Mouse (Mus musculus): Measurements from ENCODE around the gene Gm6525. TPM values are rescaled to one million over a fixed set of nuclear protein-coding genes. Genes with fewer than 3 reads are reported as not detected.

Gene Gm6525
- polyA plus RNA-seq, 1 experiment from 2014 or later = 0.57 TPM

DNA sequence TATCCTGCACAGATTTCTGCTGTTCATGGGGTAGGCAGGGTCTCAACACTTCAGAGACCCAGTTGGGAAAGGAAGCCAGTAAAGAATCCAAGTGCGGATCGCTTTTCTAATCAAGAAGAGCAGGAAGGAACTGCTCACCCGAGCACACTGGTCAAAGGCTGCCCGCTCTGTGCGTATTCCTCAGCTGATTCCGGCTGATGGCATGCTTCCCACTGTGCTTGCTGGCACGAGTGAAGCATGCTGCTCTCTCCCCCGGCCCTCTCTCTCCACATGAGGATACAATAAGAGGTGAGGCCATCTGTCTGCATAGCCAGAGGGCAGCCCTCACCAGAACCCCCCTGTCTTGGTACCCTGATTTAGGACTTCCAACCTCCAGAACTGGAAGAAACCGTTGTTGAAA lies 41.3 kb downstream of the Gm6525 start:
- no peak for TF ChIP-seq EP300 (IDR thresholded peaks at IDR 0.05)
- TF ChIP-seq CTCF (IDR thresholded peaks at IDR 0.05) = no peak
- Histone ChIP-seq H3K9ac (replicated peaks; ENCODE audit: low read depth) (no peak overlapping the region), H3K27ac (ENCODE audit: low read length) (no peak overlapping the region), H3K4me1 (ENCODE audit: insufficient read depth, low read depth, low read length) (no peaks in the 10 kb centered on the region), H3K27me3 (replicated peaks; ENCODE audit: insufficient read depth, low read length) (no peaks in the 10 kb centered on the region), H3K4me3 (ENCODE audit: low read depth, low read length) (no peak overlapping the region), H3K9me3 (ENCODE audit: low read length) (no peaks in the 10 kb centered on the region), H3K36me3 (ENCODE audit: insufficient read depth, low read length) (no peaks in the 10 kb centered on the region), H3K4me2 (replicated peaks; ENCODE audit: low read depth, low read length) (no peak overlapping the region)
- DNase-seq (ENCODE audit: low spot score) (no peak), ATAC-seq (no peak)
- WGBS = 59% methylated on average over 9 of the region's 9 CpGs

DNA sequence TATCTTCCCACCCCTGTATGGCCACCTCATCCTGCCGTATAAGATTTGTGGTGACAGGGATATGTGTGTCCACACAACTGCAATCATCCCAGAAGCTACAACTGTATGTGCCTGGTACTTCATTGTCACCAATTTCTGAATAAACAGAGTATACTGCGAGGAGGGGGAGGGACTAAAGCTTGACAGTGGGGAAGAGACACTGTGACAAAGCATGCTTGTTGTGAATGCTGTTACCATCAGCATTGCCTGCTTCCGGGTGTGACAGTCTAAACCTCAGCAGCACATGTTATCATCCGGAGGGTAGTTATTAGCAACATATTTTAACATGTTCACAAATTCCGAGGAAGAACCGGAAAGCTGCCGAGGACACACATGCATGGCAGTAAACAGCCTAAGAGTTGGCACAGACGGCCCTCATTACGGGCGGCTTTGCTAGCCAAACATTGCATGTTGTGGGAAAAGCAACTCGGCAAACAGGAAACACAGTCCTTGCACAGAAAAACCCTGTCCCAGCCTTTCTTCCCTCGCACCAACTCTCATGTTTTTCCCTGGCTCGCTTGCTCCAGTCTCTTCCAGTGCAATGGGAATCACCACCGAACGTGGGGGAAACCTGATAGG lies 41.9 kb downstream of the Gm6525 start:
- no peak for ATAC-seq
- no peaks in the 10 kb centered on the region for H3K27me3 ChIP-seq (replicated peaks; ENCODE audit: insufficient read depth, low read length)
- H3K4me2 ChIP-seq (replicated peaks; ENCODE audit: low read depth, low read length) = no peak overlapping the region
- H3K4me1 ChIP-seq (ENCODE audit: insufficient read depth, low read depth, low read length) = no peaks in the 10 kb centered on the region
- 69% methylated on average over 15 of the region's 15 CpGs for WGBS
- H3K9me3 ChIP-seq (ENCODE audit: low read length) = no peaks in the 10 kb centered on the region
- no peak overlapping the region for H3K27ac ChIP-seq (ENCODE audit: low read length)
- DNase-seq (ENCODE audit: low spot score) = no peak
- H3K36me3 ChIP-seq (ENCODE audit: insufficient read depth, low read length) = no peaks in the 10 kb centered on the region
- no peak overlapping the region for H3K4me3 ChIP-seq (ENCODE audit: low read depth, low read length)
- TF ChIP-seq EP300 (IDR thresholded peaks at IDR 0.05) (no peak), CTCF (IDR thresholded peaks at IDR 0.05) (no peak)
- H3K9ac ChIP-seq (replicated peaks; ENCODE audit: low read depth) = no peak overlapping the region

DNA sequence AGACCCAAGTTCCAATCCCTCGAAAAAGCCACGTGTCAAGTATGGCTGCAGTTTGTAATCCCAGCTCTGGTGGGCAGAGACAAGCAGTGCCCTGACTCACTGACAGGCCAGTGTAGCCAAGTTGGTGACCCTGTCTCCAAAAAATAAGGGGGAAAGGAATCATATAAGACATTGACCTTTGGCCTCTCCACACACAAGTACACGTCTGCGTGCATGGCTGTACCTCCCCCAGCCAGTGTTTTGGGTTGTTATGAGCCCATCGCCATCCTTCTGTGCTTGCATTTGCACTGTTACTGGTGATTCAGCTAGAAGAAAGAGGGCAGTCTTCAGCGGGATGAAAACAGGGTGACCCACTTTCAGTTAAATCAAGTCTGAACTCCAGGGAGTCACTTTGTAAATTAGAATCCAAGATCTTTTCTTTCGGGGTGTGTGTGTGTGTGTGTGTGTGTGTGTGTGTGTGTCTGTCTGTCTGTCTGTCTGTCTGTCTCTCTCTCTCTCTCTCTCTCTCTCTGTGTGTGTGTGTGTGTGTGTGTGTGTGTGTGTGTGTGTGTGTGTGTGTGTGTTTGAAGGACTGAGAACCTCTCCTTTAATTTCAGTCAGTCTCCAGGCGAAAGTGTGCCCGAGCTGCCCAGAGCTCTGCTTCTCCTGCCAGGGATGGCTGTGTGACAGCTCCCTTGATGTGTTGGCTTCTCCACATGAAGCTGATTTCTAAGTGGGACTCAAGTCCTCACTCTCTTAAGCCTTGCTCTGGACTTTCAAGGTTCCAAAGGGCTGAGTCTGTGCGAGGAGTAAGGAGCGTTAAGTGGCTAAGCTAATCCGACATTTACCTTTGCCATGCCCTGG lies 43.4 kb downstream of the Gm6525 start:
- Histone ChIP-seq H3K27me3 (replicated peaks; ENCODE audit: insufficient read depth, low read length) (no peaks in the 10 kb centered on the region), H3K4me3 (ENCODE audit: low read depth, low read length) (no peak overlapping the region), H3K36me3 (ENCODE audit: insufficient read depth, low read length) (no peaks in the 10 kb centered on the region), H3K4me1 (ENCODE audit: insufficient read depth, low read depth, low read length) (no peaks in the 10 kb centered on the region), H3K9ac (replicated peaks; ENCODE audit: low read depth) (no peak overlapping the region), H3K4me2 (replicated peaks; ENCODE audit: low read depth, low read length) (0 out of 2 replicates have a peak overlapping the region, but pooled peaks have one; percentile 8), H3K27ac (ENCODE audit: low read length) (no peak overlapping the region), H3K9me3 (ENCODE audit: low read length) (no peaks in the 10 kb centered on the region)
- TF ChIP-seq CTCF (IDR thresholded peaks at IDR 0.05) (no peak), EP300 (IDR thresholded peaks at IDR 0.05) (no peak)
- ATAC-seq (no peak), DNase-seq (ENCODE audit: low spot score) (no peak)
- WGBS = 66% methylated on average over 12 of the region's 12 CpGs

DNA sequence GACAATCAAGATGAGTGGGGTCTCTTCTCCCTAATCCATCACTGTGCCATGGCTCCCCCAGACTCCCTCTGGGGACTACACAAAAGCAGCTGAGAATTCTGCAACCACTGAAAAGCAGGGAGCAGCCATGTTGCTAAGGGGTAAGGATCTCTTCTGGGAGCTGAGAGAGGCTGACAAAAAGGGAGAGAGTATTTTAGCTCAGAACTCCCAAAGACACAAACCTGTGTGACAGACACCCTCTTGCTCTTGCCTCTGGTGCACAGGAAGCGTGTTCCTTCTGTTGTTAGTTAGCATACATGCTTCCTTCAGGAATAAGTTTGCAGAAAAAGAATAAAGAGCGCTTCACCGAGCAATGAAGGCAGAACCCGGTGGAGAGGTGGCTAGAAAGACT lies 44.1 kb downstream of the Gm6525 start:
- Histone ChIP-seq H3K4me1 (ENCODE audit: insufficient read depth, low read depth, low read length) (no peaks in the 10 kb centered on the region), H3K27ac (ENCODE audit: low read length) (no peak overlapping the region), H3K9me3 (ENCODE audit: low read length) (no peaks in the 10 kb centered on the region), H3K4me3 (ENCODE audit: low read depth, low read length) (no peak overlapping the region), H3K9ac (replicated peaks; ENCODE audit: low read depth) (no peak overlapping the region), H3K27me3 (replicated peaks; ENCODE audit: insufficient read depth, low read length) (no peaks in the 10 kb centered on the region), H3K4me2 (replicated peaks; ENCODE audit: low read depth, low read length) (0 out of 2 replicates have a peak overlapping the region, but pooled peaks have one; percentile 8), H3K36me3 (ENCODE audit: insufficient read depth, low read length) (no peaks in the 10 kb centered on the region)
- no peak for TF ChIP-seq EP300 (IDR thresholded peaks at IDR 0.05)
- no peak for TF ChIP-seq CTCF (IDR thresholded peaks at IDR 0.05)
- ATAC-seq (no peak), DNase-seq (ENCODE audit: low spot score) (no peak)
- 51% methylated on average over 4 of the region's 4 CpGs for WGBS

DNA sequence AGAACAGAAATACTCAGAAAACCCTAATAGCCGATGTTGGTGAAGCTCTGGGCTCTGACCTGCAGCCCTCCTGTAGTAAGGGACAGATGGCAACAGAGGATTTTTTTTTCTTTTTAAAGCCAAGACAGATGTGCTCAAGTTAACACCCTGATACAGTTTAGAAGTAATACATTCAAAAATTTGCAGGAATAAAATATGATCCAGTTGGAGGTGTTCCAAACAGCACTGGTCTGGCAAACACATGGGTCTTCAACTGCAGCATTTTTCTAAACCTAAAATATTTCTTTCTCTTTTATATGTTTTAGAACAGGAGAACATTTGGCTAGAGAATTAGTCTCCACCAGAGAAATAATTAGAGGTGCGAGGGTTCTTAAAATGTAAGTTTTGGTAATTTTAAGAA lies 44.6 kb downstream of the Gm6525 start:
- ATAC-seq (no peak), DNase-seq (ENCODE audit: low spot score) (no peak)
- H3K4me2 ChIP-seq (replicated peaks; ENCODE audit: low read depth, low read length) = no peak overlapping the region

DNA sequence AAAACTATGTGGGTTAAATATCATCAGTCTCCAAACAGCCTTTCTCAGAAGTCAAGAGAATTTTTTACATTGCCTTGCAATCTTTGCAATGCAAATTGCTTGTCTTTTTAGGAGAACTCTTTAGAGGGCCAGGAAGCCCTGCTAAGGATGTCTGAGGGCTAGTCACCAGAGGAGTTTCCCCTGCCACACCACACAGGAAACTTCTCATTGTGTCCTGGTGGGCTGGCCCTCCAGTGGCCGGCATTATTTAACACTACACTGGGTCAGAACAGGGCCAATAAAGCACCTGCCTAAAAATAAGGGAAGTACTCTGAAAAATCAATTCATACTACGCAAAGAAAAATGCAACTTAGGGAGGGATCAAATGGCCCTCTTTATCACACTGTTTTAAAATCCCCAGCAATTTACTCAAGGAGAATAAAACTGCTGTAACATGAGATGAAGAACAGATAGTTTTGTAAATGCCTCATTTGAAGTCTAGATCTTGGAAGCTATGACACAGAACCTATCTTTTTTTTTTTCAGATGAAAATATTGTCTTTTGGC lies 45.3 kb downstream of the Gm6525 start:
- H3K4me2 ChIP-seq (replicated peaks; ENCODE audit: low read depth, low read length) = no peak overlapping the region

More for the DNA sequence above, 44.6 kb downstream of the Gm6525 start:
- Histone ChIP-seq H3K36me3 (ENCODE audit: insufficient read depth, low read length) (no peaks in the 10 kb centered on the region), H3K9ac (replicated peaks; ENCODE audit: low read depth) (no peak overlapping the region), H3K27ac (ENCODE audit: low read length) (no peak overlapping the region), H3K4me3 (ENCODE audit: low read depth, low read length) (no peak overlapping the region), H3K9me3 (ENCODE audit: low read length) (no peaks in the 10 kb centered on the region), H3K4me1 (ENCODE audit: insufficient read depth, low read depth, low read length) (no peaks in the 10 kb centered on the region), H3K27me3 (replicated peaks; ENCODE audit: insufficient read depth, low read length) (no peaks in the 10 kb centered on the region)
- TF ChIP-seq CTCF (IDR thresholded peaks at IDR 0.05) = no peak
- WGBS = 63% methylated on average over 2 of the region's 2 CpGs

More for the DNA sequence above, 45.3 kb downstream of the Gm6525 start:
- ATAC-seq (no peak), DNase-seq (ENCODE audit: low spot score) (no peak)
- no peaks in the 10 kb centered on the region for H3K9me3 ChIP-seq (ENCODE audit: low read length)
- H3K9ac ChIP-seq (replicated peaks; ENCODE audit: low read depth) = no peak overlapping the region
- no peak overlapping the region for H3K27ac ChIP-seq (ENCODE audit: low read length)
- no peak overlapping the region for H3K4me3 ChIP-seq (ENCODE audit: low read depth, low read length)
- 40% methylated on average over 2 of the region's 2 CpGs for WGBS
- no peaks in the 10 kb centered on the region for H3K4me1 ChIP-seq (ENCODE audit: insufficient read depth, low read depth, low read length)
- no peaks in the 10 kb centered on the region for H3K36me3 ChIP-seq (ENCODE audit: insufficient read depth, low read length)
- H3K27me3 ChIP-seq (replicated peaks; ENCODE audit: insufficient read depth, low read length) = no peaks in the 10 kb centered on the region
- TF ChIP-seq CTCF (IDR thresholded peaks at IDR 0.05) = peak; percentile 33
- no peak for TF ChIP-seq EP300 (IDR thresholded peaks at IDR 0.05)

All from lung, postnatal 0 days (tissue).